Mouse (Mus musculus) liver, adult 2 months (tissue): ENCODE results near the gene Plce1.

ENCODE experiments used
- CTCF ChIP-seq: fragments of 200-500 bp; IDR thresholded peaks from 2 replicates; pipeline ENCODE4 v1.5.1; 2011; ENCODE audit warnings: low read depth, low read length, control low read depth
- POLR2A ChIP-seq: fragments of 200-500 bp; IDR thresholded peaks from 2 replicates; pipeline ENCODE4 v1.6.1; 2011; ENCODE audit warnings: low read length, control low read depth; ENCODE audit not compliant: insufficient read depth; ENCODE audit errors: extremely low read depth

GRCm38 (mm10) chr19:38460696-38461095 lies 20.2 kb upstream of the Plce1 start:
- TF ChIP-seq CTCF: no peak
- no peak for TF ChIP-seq POLR2A
